Mouse (Mus musculus): ENCODE measurements around the gene Pakap.

DNA sequence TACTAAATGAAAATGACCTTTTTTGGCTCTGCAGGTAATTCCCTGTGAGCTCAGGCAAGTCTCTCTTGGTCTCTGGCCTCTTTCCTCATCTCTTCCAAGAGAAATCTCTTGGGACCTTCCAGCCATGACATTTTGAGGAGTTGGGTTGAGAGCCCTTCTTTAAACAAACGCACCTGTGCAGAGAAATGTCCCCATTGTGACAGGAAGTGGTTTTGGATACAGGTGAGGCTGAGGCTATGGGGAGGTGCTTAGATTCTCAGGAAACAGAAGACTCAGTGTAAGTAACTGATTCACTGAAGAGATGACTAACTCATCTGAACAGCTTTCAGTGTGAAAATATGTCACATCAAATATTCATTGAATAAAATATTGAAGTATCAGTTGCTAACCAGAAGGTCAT is 88.0 kb downstream of the Pakap start:
- no peak for TF ChIP-seq POLR2A (IDR thresholded peaks at IDR 0.05; ENCODE audit: borderline replicate concordance, insufficient read depth, low read length)
- TF ChIP-seq CTCF (IDR thresholded peaks at IDR 0.05; ENCODE audit: borderline replicate concordance, insufficient read depth, low read depth, low read length): no peak

Measured in cerebellum, adult 2 months (tissue).